Mouse (Mus musculus): ENCODE results near the gene Lcn8. TPM values are rescaled to one million over a fixed set of nuclear protein-coding genes. Genes with fewer than 3 reads are reported as not detected.
A peak's percentile ranks its signal among the peaks of the same experiment; 100 is the strongest.
"Not testable (repeated sequence)": the region's sequence is repeated elsewhere in the genome, so short reads cannot be mapped to it uniquely, and the experiment has no call there.

Lcn8 gene
- total RNA-seq, 2 experiments from 2014 or later = 1.2 to 2.5 TPM

GRCm38 (mm10) chr2:25664125-25664524, 11.2 kb downstream of the Lcn8 start:
- no peak for DNase-seq (ENCODE audit: low spot score in 2 of 2)

GRCm38 (mm10) chr2:25666516-25666915, 13.6 kb downstream of the Lcn8 start:
- no peak for DNase-seq (ENCODE audit: low spot score in 2 of 2)

GRCm38 (mm10) chr2:25676486-25676885, 23.6 kb downstream of the Lcn8 start, which contains the start of gene Lcn6:
TSS of gene Lcn6 (plus strand) at chr2:25676786.
- no peak for DNase-seq (ENCODE audit: low spot score in 2 of 2)

GRCm38 (mm10) chr2:25679559-25679958, 26.6 kb downstream of the Lcn8 start:
- no peak for DNase-seq (ENCODE audit: low spot score in 2 of 2)

GRCm38 (mm10) chr2:25682426-25682825, 29.5 kb downstream of the Lcn8 start, which contains the start of gene Lcn10:
TSS of gene Lcn10 (plus strand) at chr2:25682726.
- no peak for DNase-seq (ENCODE audit: low spot score in 2 of 2)

GRCm38 (mm10) chr2:25686941-25687340, 34.0 kb downstream of the Lcn8 start:
- no peak for DNase-seq (ENCODE audit: low spot score in 2 of 2)

- peak; percentile 55 to 69 for DNase-seq (ENCODE audit: low spot score in 2 of 2)
Observed at GRCm38 (mm10) chr2:25694605-25695004, 41.7 kb downstream of the Lcn8 start.

GRCm38 (mm10) chr2:25696951-25697350, 44.0 kb downstream of the Lcn8 start:
- DNase-seq (ENCODE audit: low spot score in 2 of 2) = no peak

GRCm38 (mm10) chr2:25698696-25699095, 45.8 kb downstream of the Lcn8 start:
- no peak for DNase-seq (ENCODE audit: low spot score in 2 of 2)

GRCm38 (mm10) chr2:25699743-25700142, 46.8 kb downstream of the Lcn8 start, which contains the start of gene Obp2a:
TSS of gene Obp2a (plus strand) at chr2:25700043.
- DNase-seq (ENCODE audit: low spot score in 2 of 2) = not testable (repeated sequence)

GRCm38 (mm10) chr2:25701001-25701400, 48.1 kb downstream of the Lcn8 start:
- DNase-seq (ENCODE audit: low spot score in 2 of 2) = no peak

- DNase-seq (ENCODE audit: low spot score in 2 of 2) = no peak
Observed at GRCm38 (mm10) chr2:25703706-25704105, 50.8 kb downstream of the Lcn8 start.

Other genes starting within 250 kb of the Lcn8 start
- gene Fut7, start 229.9 kb upstream of the Lcn8 start, total RNA-seq (2021) = under 1 TPM in 1 of 2 experiments, not detected in 1; 0.34 TPM
- gene Abca2, start 224.4 kb upstream of the Lcn8 start, total RNA-seq (2021) = 10 to 100 TPM; 12.7 to 13.8 TPM
- gene Clic3, start 196.3 kb upstream of the Lcn8 start, total RNA-seq (2021) = under 1 TPM in 1 of 2 experiments, not detected in 1; 0.34 TPM
- gene Paxx, start 192.0 kb upstream of the Lcn8 start, total RNA-seq (2021) = 10 to 100 TPM; 40.0 to 45.9 TPM
- 1 to 10 TPM; 2.9 to 3.9 TPM for gene Ptgds, start 183.1 kb upstream of the Lcn8 start, total RNA-seq (2021)
- gene Lcn12, start 159.2 kb upstream of the Lcn8 start, total RNA-seq (2021) = not detected
- 10 to 100 TPM; 62.5 to 71.4 TPM for gene Fbxw5, start 152.4 kb upstream of the Lcn8 start, total RNA-seq (2021)
- 1 to 10 TPM in 1 of 2 experiments, under 1 TPM in 1; 0.74 to 1.2 TPM for gene C8g, start 151.4 kb upstream of the Lcn8 start, total RNA-seq (2021)
- 10 to 100 TPM; 15.7 to 16.5 TPM for gene Traf2, start 106.2 kb upstream of the Lcn8 start, total RNA-seq (2021)
- 100 to 1,000 TPM; 173 to 196 TPM for gene Edf1, start 95.3 kb upstream of the Lcn8 start, total RNA-seq (2021)
- 1 to 10 TPM; 2.3 to 2.5 TPM for gene Mamdc4, start 78.3 kb upstream of the Lcn8 start, total RNA-seq (2021)
- 10 to 100 TPM; 43.0 to 44.8 TPM for gene Phpt1, start 77.9 kb upstream of the Lcn8 start, total RNA-seq (2021)
- under 1 TPM; 0.07 to 0.08 TPM for gene Ajm1, start 71.4 kb upstream of the Lcn8 start, total RNA-seq (2021)
- gene Rabl6, start 44.6 kb upstream of the Lcn8 start, total RNA-seq (2021) = 10 to 100 TPM; 59.3 to 65.0 TPM
- not detected for gene Ccdc183, start 35.4 kb upstream of the Lcn8 start, total RNA-seq (2021)
- 10 to 100 TPM; 11.7 to 18.6 TPM for gene Tmem141, start 31.1 kb upstream of the Lcn8 start, total RNA-seq (2021)
- gene Fcna, start 25.1 kb upstream of the Lcn8 start, total RNA-seq (2021) = 10 to 100 TPM in 1 of 2 experiments, 1 to 10 TPM in 1; 9.7 to 14.3 TPM
- gene Lcn5, start 4.8 kb downstream of the Lcn8 start, total RNA-seq (2021) = not detected
- gene Lcn6, start 23.7 kb downstream of the Lcn8 start, total RNA-seq (2021) = not detected
- gene Lcn10, start 29.6 kb downstream of the Lcn8 start, total RNA-seq (2021) = not detected
- not detected for gene Obp2a, start 46.9 kb downstream of the Lcn8 start, total RNA-seq (2021)
- gene Bmyc, start 53.6 kb downstream of the Lcn8 start, total RNA-seq (2021) = 10 to 100 TPM; 21.5 to 25.6 TPM
- not detected for gene Obp2b, start 83.9 kb downstream of the Lcn8 start, total RNA-seq (2021)
- gene Lcn3, start 112.4 kb downstream of the Lcn8 start, total RNA-seq (2021) = not detected
- gene Lcn11, start 123.9 kb downstream of the Lcn8 start, total RNA-seq (2021) = not detected
- not detected for gene Gm13539, start 129.1 kb downstream of the Lcn8 start, total RNA-seq (2021)
- gene Glt6d1, start 162.7 kb downstream of the Lcn8 start, total RNA-seq (2021) = not detected
- not detected for gene Lcn9, start 170.0 kb downstream of the Lcn8 start, total RNA-seq (2021)
- not detected for gene Sohlh1, start 194.1 kb downstream of the Lcn8 start, total RNA-seq (2021)
- under 1 TPM; 0.16 to 0.49 TPM for gene Kcnt1, start 210.6 kb downstream of the Lcn8 start, total RNA-seq (2021)

Measured in gastrocnemius, postnatal 4 days (tissue).